Mouse (Mus musculus): ENCODE results near the gene Nfib.

Gene Nfib

GRCm38 (mm10) chr4:82512743-82513425 is 192.7 kb downstream of the Nfib start:
- WGBS, result 1% methylated on average over 60 of the region's 63 CpGs

GRCm38 (mm10) chr4:82512335-82512734 is 193.2 kb downstream of the Nfib start:
- 3% methylated on average over 13 of the region's 13 CpGs for whole genome bisulfite sequencing

GRCm38 (mm10) chr4:82511524-82511923 is 194.0 kb downstream of the Nfib start:
- WGBS, result 10% methylated on average over 8 of the region's 8 CpGs

DNA sequence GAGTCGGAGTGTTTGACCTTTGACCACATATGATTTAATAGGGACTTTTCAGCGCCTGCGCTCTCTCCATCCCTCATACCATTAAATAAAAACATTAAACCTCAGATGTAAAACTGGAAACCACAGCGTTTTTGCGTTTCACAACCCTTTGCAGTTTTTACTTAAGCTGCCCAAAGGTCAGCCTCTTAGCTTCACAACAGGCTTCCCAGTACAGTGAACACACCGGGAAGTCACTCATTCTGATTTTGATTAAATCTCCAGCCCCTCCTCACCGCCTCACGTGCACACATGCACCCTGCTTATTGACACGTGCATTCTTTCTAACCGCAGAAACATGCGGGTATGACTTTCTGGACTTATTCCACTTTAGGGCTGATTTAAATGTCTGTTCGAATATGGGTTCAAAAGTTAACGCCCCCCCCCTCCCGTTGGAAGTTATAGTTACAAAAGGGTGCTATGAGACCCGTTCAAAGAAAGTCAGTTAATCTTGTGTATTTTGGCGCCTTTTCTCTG is 194.5 kb downstream of the Nfib start:
- WGBS, result 31% methylated on average over 16 of the region's 16 CpGs

- WGBS, result 54% methylated on average over 4 of the region's 4 CpGs
These were observed 195.8 kb downstream of the Nfib start for GRCm38 (mm10) chr4:82509771-82510170.

- WGBS, result 54% methylated on average over 2 of the region's 2 CpGs
These were observed 196.3 kb downstream of the Nfib start for GRCm38 (mm10) chr4:82509166-82509767.

DNA sequence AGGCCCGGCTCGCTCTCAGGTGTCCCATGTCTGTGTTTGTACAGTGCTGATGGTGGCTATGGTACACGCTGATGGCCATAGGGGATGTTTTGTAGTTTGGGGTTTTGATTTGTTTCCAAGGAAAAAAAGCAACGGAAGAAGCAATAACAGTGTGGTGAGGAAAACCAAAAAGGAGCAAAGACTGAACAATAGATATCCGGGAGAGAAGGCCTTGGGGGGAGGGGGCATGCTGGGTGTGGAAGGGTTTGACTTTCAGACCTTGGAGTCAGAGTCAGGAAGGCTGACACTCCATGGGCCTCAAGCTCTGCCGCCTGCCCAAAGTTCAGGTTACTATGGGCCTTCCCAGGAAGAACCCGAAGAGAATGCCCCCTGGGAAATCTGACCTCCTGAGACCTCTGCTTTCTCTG is 197.3 kb downstream of the Nfib start:
- WGBS, result 52% methylated on average over 7 of the region's 7 CpGs

DNA sequence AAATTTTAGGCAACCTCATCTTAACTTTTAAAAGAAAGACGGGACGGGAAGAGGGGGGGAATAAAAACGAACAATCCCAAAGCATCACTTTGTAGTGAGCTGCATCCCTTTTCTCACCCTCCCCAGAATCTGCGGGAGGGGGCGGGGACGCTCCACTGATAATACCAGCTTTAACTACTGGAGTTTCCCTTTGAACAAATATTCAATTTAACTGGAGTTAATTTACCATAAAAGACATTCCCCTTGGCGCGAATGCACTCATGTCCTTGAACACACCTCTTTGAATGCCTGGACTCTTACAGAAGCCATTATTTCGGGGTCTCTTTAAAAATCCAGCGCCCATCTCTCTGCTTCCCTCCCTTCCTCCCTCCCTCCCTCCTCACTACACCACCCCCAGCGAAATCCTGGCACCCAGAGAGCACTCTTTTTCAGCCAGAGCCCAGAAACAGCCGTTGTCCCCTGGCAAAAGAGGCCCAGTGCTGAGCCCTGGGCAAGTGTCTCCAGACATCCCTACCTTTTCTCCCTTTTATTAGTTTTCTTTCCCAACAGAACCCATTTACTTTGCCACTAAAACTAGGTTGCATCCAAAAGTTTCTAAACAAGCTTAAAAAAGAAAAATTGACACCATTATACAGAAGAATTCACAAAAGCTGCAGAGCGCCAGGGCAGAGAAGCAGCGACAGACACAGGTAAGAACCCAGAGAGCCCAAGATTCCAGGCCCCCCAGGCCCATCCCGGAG is 197.8 kb downstream of the Nfib start:
- 27% methylated on average over 15 of the region's 15 CpGs for WGBS

- WGBS, result 3% methylated on average over 30 of the region's 30 CpGs
These were observed 198.7 kb downstream of the Nfib start for GRCm38 (mm10) chr4:82506731-82507331.

- WGBS, result 1% methylated on average over 75 of the region's 81 CpGs
These were observed 199.3 kb downstream of the Nfib start for GRCm38 (mm10) chr4:82506081-82506730.

- WGBS, result 1% methylated on average over 65 of the region's 72 CpGs
These were observed 200.2 kb downstream of the Nfib start for GRCm38 (mm10) chr4:82505121-82506031.

DNA sequence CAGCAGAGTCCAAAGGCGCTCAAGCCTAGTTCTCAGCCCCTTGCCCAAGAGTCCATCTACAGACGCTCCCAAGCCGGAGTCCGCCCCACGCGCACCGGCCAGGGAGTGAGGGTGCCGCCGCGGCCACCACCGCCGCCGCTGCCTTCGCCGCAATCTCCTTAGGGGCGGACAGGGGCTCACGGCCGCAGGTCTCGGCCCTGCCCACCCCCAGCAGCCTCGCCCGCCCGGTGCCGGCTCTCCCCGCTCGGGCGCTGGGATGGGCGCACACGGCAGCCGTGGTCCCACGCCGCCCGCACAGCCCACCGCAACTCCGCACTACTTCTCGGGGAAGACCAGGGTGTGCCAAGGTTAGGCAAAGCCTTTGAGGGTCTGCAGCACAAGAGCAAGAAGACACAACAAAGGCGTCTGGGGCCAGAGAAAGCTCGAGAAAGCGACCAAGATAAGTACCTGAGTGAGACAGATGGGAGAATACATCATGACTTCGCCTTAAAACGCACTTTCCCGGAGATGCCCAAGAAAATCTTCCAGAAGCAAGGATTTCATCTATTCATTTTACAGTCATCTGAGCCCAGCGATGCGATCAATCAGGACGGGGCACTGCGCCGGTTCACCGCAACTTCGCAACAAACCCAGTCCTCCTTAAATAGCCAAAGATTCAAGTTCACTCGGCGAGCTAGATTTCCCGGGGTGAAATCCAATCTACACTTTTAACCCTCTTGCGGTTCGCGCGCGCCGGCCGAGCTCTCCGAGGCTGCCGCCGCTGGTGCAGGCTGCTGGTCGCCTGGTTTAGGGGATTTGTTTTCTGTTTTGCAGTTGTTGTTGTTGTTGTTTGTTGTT is 201.0 kb downstream of the Nfib start:
- 1% methylated on average over 62 of the region's 62 CpGs for WGBS

DNA sequence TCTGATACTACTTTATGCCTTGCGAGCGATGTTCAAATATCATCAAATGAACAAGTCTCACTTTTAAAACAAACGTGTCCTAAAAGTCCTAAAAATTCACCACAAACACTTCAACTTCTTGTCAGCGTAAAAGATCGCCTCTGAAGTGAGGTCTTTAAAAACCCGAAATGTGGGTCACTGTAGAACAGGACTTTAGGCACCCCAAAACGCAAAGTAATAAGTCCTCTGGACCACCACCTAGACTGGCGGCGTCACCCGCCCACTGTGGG is 201.6 kb downstream of the Nfib start:
- WGBS, result 3% methylated on average over 10 of the region's 10 CpGs

- WGBS, result 16% methylated on average over 8 of the region's 8 CpGs
These were observed 202.1 kb downstream of the Nfib start for GRCm38 (mm10) chr4:82503274-82504014.

- WGBS, result 27% methylated on average over 2 of the region's 2 CpGs
These were observed 202.9 kb downstream of the Nfib start for GRCm38 (mm10) chr4:82502611-82503010.

DNA sequence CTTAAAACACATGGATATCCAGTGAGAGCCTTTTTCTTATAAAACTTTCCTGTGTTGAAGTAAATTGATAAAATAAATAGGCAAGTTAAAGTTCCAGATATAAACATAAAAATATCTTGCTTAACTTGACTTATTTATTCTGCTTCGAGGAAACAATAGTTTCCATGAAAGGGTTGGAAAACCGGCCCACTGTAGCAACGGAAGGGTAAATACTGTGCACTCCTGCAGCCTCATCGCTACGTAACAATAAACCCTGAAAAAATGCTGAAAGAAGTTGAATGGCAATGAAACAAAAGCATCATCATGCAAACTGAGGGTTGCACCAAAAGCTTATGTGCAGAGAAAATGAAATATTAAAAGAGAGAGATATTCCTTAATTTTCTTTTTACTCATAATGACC is 203.5 kb downstream of the Nfib start:
- WGBS, result 24% methylated on average over 5 of the region's 5 CpGs

DNA sequence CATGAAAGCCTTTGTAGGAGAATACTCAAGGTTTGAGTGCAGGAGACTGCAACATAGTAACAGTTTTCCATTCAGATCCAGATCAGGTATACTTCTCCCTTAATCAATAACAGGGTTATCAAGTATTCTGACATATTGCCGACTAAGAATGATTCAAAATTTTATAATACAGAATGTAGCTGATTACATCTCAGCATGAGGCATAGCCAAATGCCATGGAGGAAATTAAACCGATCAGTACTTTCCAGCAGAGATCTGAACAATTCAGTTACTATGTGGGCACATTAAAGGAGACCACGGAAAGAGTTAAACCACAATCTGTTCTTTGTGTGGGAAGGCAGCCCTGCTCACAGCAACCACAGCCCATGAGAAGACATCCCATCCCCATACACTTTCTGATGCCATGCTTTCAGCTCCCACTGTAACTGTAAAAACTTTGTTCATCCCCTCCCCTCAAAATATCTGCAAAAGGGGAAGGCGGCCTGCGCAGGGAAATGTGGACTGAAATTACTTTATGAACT is 204.9 kb downstream of the Nfib start:
- 29% methylated on average over 5 of the region's 5 CpGs for WGBS

DNA sequence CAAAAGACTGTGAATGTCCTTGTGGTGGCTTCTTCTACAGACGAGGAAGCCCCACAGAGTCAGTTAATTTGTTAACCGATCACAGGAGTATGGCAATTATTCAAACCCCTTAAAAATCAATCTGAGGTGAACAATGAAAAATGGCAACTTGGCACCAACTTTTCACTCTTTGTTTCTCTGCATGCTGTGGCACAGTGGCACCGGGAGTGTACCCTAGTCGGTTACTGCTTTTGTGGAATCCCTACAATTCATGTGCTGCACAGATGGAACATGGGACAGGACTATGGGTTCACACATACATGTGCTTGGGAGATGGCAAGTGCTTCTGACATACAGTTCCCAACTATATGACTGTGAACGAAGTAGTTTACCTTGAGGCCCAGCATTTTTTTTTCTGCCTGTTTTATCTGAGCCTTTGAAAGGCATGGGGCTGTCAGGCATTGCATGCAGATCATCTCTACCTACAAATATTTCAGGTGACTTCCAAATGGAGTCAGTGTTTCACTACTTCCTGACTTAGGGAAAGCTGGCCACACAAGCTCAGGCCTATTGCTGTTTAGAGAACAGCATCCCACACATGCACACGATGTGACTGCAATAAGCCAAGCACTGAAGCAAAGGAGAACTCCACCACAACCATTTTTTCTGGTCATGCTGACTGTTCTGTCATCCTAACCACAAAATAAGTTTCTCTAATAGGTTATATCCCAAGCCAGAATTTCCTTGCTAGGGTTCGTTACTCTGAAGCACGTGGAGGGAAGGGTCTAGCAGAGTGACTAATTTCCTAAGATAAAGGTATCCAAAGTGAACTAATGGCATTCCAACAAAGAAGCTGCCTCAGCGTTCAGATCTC is 205.6 kb downstream of the Nfib start:
- 31% methylated on average over 9 of the region's 9 CpGs for WGBS
